Mouse (Mus musculus) embryonic facial prominence, embryonic 14.5 days (tissue): ENCODE measurements at regions not wholly inside any gene's neighbourhood (a gene's known extent, or its start where the extent isn't known, plus 50 kb on each side); places are given as distances from the start of the nearest gene placed in this dataset.

ENCODE experiments used
- ATAC-seq: fragments of 200-750 bp; cut with Nextera tagmentation; 2 replicates; pipeline ENCODE4 v1.8.0; 2017; ENCODE audit warnings: low read depth, moderate number of reproducible peaks, moderate TSS enrichment
- DNase-seq: peaks from one replicate; pipeline ENCODE4 v3.0.0-alpha.2; 2015; ENCODE audit warnings: low spot score
- H3K27ac ChIP-seq: fragments of 300-500 bp; sonication (generic); replicated peaks from 2 replicates; pipeline ENCODE4 v1.5.1; 2014; ENCODE audit warnings: low read depth, mild to moderate bottlenecking, low read length, moderate library complexity
- H3K27me3 ChIP-seq: fragments of 300-500 bp; sonication (generic); replicated peaks from 2 replicates; pipeline ENCODE4 v1.6.1; 2014; ENCODE audit warnings: low read length; ENCODE audit not compliant: control insufficient read depth, insufficient read depth
- H3K36me3 ChIP-seq: fragments of 300-500 bp; sonication (generic); 2 replicates; pipeline ENCODE4 v1.6.1; 2014; ENCODE audit warnings: low read length, mixed read lengths; ENCODE audit not compliant: control insufficient read depth, insufficient read depth
- H3K4me1 ChIP-seq: fragments of 300-500 bp; sonication (generic); 2 replicates; pipeline ENCODE4 v1.6.1; 2014; ENCODE audit warnings: antibody characterized with exemption, low read length; ENCODE audit not compliant: control insufficient read depth, insufficient read depth
- H3K4me2 ChIP-seq: fragments of 300-500 bp; sonication (generic); 2 replicates; pipeline ENCODE4 v1.6.1; 2014; ENCODE audit warnings: low read depth, mild to moderate bottlenecking, low read length, moderate library complexity, mixed read lengths
- H3K4me3 ChIP-seq: fragments of 300-500 bp; sonication (generic); 2 replicates; pipeline ENCODE4 v1.5.1; 2014; ENCODE audit warnings: low read depth, mild to moderate bottlenecking, low read length
- H3K9ac ChIP-seq: fragments of 300-500 bp; sonication (generic); 2 replicates; pipeline ENCODE4 v1.6.1; 2014; ENCODE audit warnings: low read depth, mild to moderate bottlenecking, low read length, moderate library complexity, mixed read lengths
- H3K9me3 ChIP-seq: fragments of 300-500 bp; sonication (generic); 2 replicates; pipeline ENCODE4 v1.6.1; 2016; ENCODE audit warnings: low read length; ENCODE audit not compliant: control insufficient read depth
- WGBS: fragments of 180-500 bp; shearing (Covaris S2); extraction: QIAGEN DNeasy Blood & Tissue Kit; methylation state at CpG from one replicate; pipeline ENCODE4 v1.1.7; 2014; 5-methylcytosine and 5-hydroxymethylcytosine counted together

- H3K9ac ChIP-seq = no peak overlapping the region
- no peaks in the 10 kb centered on the region for H3K4me1 ChIP-seq
- no peak for ATAC-seq
- H3K27me3 ChIP-seq = no peaks in the 10 kb centered on the region
- DNase-seq = no peak
- no peaks in the 10 kb centered on the region for H3K9me3 ChIP-seq
- H3K4me2 ChIP-seq = no peak overlapping the region
- 69% methylated on average over 3 of the region's 3 CpGs for WGBS
- no peak overlapping the region for H3K4me3 ChIP-seq
- H3K36me3 ChIP-seq = no peaks in the 10 kb centered on the region
- no peak overlapping the region for H3K27ac ChIP-seq
These were observed 343.8 kb upstream of the Hs6st1 start for GRCm38 (mm10) chr1:35724366-35724900.

GRCm38 (mm10) chr1:35726596-35726995, 341.6 kb upstream of the Hs6st1 start:
- Histone ChIP-seq H3K27me3 (no peaks in the 10 kb centered on the region), H3K9ac (no peak overlapping the region), H3K27ac (no peak overlapping the region), H3K9me3 (no peaks in the 10 kb centered on the region), H3K4me3 (no peak overlapping the region), H3K36me3 (no peaks in the 10 kb centered on the region), H3K4me1 (no peaks in the 10 kb centered on the region), H3K4me2 (no peak overlapping the region)
- ATAC-seq (no peak), DNase-seq (peak; percentile 37)
- 14% methylated on average over 1 of the region's 1 CpGs for WGBS

- Histone ChIP-seq H3K36me3 (no peaks in the 10 kb centered on the region), H3K27ac (no peak overlapping the region), H3K27me3 (no peaks in the 10 kb centered on the region), H3K9ac (no peak overlapping the region), H3K4me2 (no peak overlapping the region), H3K9me3 (no peaks in the 10 kb centered on the region), H3K4me1 (no peaks in the 10 kb centered on the region), H3K4me3 (no peak overlapping the region)
- no peak for ATAC-seq
- WGBS = 89% methylated on average over 8 of the region's 8 CpGs
- DNase-seq = no peak
These were observed 340.8 kb upstream of the Hs6st1 start for GRCm38 (mm10) chr1:35727310-35727990.

GRCm38 (mm10) chr1:35729785-35730295, 338.4 kb upstream of the Hs6st1 start:
- H3K27me3 ChIP-seq = no peaks in the 10 kb centered on the region
- H3K4me1 ChIP-seq = no peaks in the 10 kb centered on the region
- ATAC-seq (no peak), DNase-seq (no peak)
- no peak overlapping the region for H3K27ac ChIP-seq
- no peaks in the 10 kb centered on the region for H3K36me3 ChIP-seq
- H3K4me2 ChIP-seq = no peak overlapping the region
- WGBS = 87% methylated on average over 5 of the region's 5 CpGs
- no peak overlapping the region for H3K4me3 ChIP-seq
- no peaks in the 10 kb centered on the region for H3K9me3 ChIP-seq
- H3K9ac ChIP-seq = no peak overlapping the region

GRCm38 (mm10) chr1:35730309-35730708, 337.9 kb upstream of the Hs6st1 start:
- DNase-seq = no peak
- Histone ChIP-seq H3K27ac (no peak overlapping the region), H3K27me3 (no peaks in the 10 kb centered on the region), H3K9ac (no peak overlapping the region), H3K36me3 (no peaks in the 10 kb centered on the region), H3K4me2 (no peak overlapping the region), H3K4me3 (no peak overlapping the region), H3K9me3 (no peaks in the 10 kb centered on the region), H3K4me1 (no peaks in the 10 kb centered on the region)
- ATAC-seq = no peak
- WGBS = 86% methylated on average over 4 of the region's 4 CpGs

GRCm38 (mm10) chr1:35736247-35736646, 332.0 kb upstream of the Hs6st1 start:
- DNase-seq (no peak), ATAC-seq (no peak)
- no peaks in the 10 kb centered on the region for H3K36me3 ChIP-seq
- H3K4me1 ChIP-seq = no peaks in the 10 kb centered on the region
- no peaks in the 10 kb centered on the region for H3K27me3 ChIP-seq
- no peaks in the 10 kb centered on the region for H3K9me3 ChIP-seq
- H3K27ac ChIP-seq = no peak overlapping the region
- H3K9ac ChIP-seq = no peak overlapping the region
- H3K4me2 ChIP-seq = no peak overlapping the region
- H3K4me3 ChIP-seq = no peak overlapping the region

- no peak overlapping the region for H3K9ac ChIP-seq
These were observed 318.6 kb upstream of the Hs6st1 start for GRCm38 (mm10) chr1:35749603-35750002.

GRCm38 (mm10) chr1:35750092-35750521, 318.1 kb upstream of the Hs6st1 start:
- Histone ChIP-seq H3K9ac (no peak overlapping the region), H3K4me1 (no peaks in the 10 kb centered on the region)
- DNase-seq = no peak

More at GRCm38 (mm10) chr1:35749603-35750002, 318.6 kb upstream of the Hs6st1 start:
- no peaks in the 10 kb centered on the region for H3K4me1 ChIP-seq
- no peak overlapping the region for H3K4me3 ChIP-seq
- H3K27ac ChIP-seq = no peak overlapping the region
- DNase-seq (no peak), ATAC-seq (no peak)
- no peak overlapping the region for H3K4me2 ChIP-seq
- no peaks in the 10 kb centered on the region for H3K36me3 ChIP-seq
- no peaks in the 10 kb centered on the region for H3K9me3 ChIP-seq
- 93% methylated on average over 7 of the region's 7 CpGs for WGBS
- no peaks in the 10 kb centered on the region for H3K27me3 ChIP-seq

GRCm38 (mm10) chr1:35752636-35753035, 315.6 kb upstream of the Hs6st1 start:
- no peak for DNase-seq
- Histone ChIP-seq H3K4me2 (no peak overlapping the region), H3K4me3 (no peak overlapping the region), H3K4me1 (no peaks in the 10 kb centered on the region), H3K27me3 (no peaks in the 10 kb centered on the region), H3K27ac (no peak overlapping the region), H3K36me3 (no peaks in the 10 kb centered on the region), H3K9me3 (no peaks in the 10 kb centered on the region), H3K9ac (no peak overlapping the region)
- no peak for ATAC-seq
- WGBS = 83% methylated on average over 9 of the region's 9 CpGs

More at GRCm38 (mm10) chr1:35750092-35750521, 318.1 kb upstream of the Hs6st1 start:
- Histone ChIP-seq H3K36me3 (no peaks in the 10 kb centered on the region), H3K4me3 (no peak overlapping the region), H3K4me2 (no peak overlapping the region), H3K9me3 (no peaks in the 10 kb centered on the region), H3K27me3 (no peaks in the 10 kb centered on the region), H3K27ac (no peak overlapping the region)
- no peak for ATAC-seq
- WGBS = 29% methylated on average over 4 of the region's 4 CpGs
